ENCODE assay signal across 25 mouse cellular contexts in genomic region chr19:3289006-3289405, GRCm38 (mm10). TPM values are rescaled to one million over a fixed set of nuclear protein-coding genes. Genes with fewer than 3 reads are reported as not detected.
DNase-seq lines count a peak whose midpoint lies in the region; TF ChIP-seq lines count a peak whose summit lies in the region.
"Had no signal": no experiment of that assay in that cellular context is flagged by ENCODE, and none has a peak within 500 bp of the region (broad histone marks: within the 10 kb centered on the region; RNA-seq: fewer than 3 reads in every experiment).

No protein-coding gene starts in this region.

- WGBS in liver, adult 2 months = 23% methylated on average over 1 of the region's 1 CpGs

- H3K27me3 ChIP-seq in liver, adult 2 months (ENCODE audit: control insufficient read depth, insufficient read depth, low read length) = no peaks in the 10 kb centered on the region
- H3K27me3 ChIP-seq: embryonic facial prominence, embryonic 13.5 days; forebrain, embryonic 15.5 days; hindbrain, embryonic 15.5 days; lung, embryonic 15.5 days; megakaryocyte, embryonic 14.5 days; midbrain, embryonic 13.5 days had no signal

- H3K9ac ChIP-seq in liver, adult 2 months (ENCODE audit: low read depth, low read length) = no peak overlapping the region
- H3K9ac ChIP-seq: embryonic facial prominence, embryonic 13.5 days; forebrain, embryonic 15.5 days; hindbrain, embryonic 15.5 days; lung, embryonic 15.5 days; midbrain, embryonic 13.5 days had no signal

- peak; percentile 27 for DNase-seq in cerebellum, adult 11 months
- DNase-seq in cerebellum, adult 9-10 months = no peak
- peak; percentile 66 for DNase-seq in liver, adult 2 months (ENCODE audit: extremely low read depth, low read depth, low spot score)
- no peak for DNase-seq in liver
- peak; percentile 37 to 39 for DNase-seq in adrenal gland, postnatal 36 days
- peak; percentile 37 to 41 for DNase-seq in cerebellum, postnatal 36 days
- no peak for DNase-seq in layer of hippocampus, adult 9-11 months
- DNase-seq in retina, embryonic 14.5 days (ENCODE audit: low spot score) = no peak
- DNase-seq: B cell, adult 2 months; embryo, embryonic 11 days; gastrocnemius, postnatal 10 days; heart, postnatal 14 days; kidney, adult 11 months; kidney, postnatal 14 days; lung, postnatal 4 days; retina, postnatal 1 day; right cerebral cortex, postnatal 14 days had no signal

- no peak overlapping the region for H3K4me3 ChIP-seq in liver, adult 2 months (ENCODE audit: insufficient read depth, low read depth, low read length)
- H3K4me3 ChIP-seq: embryonic facial prominence, embryonic 13.5 days; forebrain, embryonic 10.5 days; forebrain, embryonic 15.5 days; hindbrain, embryonic 10.5 days; hindbrain, embryonic 15.5 days; lung, embryonic 15.5 days; megakaryocyte, embryonic 14.5 days; midbrain, embryonic 13.5 days had no signal

- no peak overlapping the region for H3K27ac ChIP-seq in liver, adult 2 months (replicated peaks; ENCODE audit: insufficient read depth, low read depth, low read length)
- H3K27ac ChIP-seq: embryonic facial prominence, embryonic 13.5 days; forebrain, embryonic 10.5 days; forebrain, embryonic 15.5 days; hindbrain, embryonic 10.5 days; hindbrain, embryonic 15.5 days; lung, embryonic 15.5 days; midbrain, embryonic 13.5 days had no signal

- TF ChIP-seq POLR2A in liver, adult 2 months (IDR thresholded peaks at IDR 0.05; ENCODE audit: extremely low read depth, insufficient read depth, low read length) = no peak

- peaks cover 3% of the 10 kb centered on the region; the same call in 1 of the 2 replicates for H3K36me3 ChIP-seq in liver, adult 2 months (ENCODE audit: control insufficient read depth, insufficient read depth, low read length)

- no peaks in the 10 kb centered on the region for H3K79me2 ChIP-seq in liver, adult 2 months (ENCODE audit: control insufficient read depth, insufficient read depth, low read length)

- peaks cover 4% of the 10 kb centered on the region; the same call in 1 of the 2 replicates for H3K4me1 ChIP-seq in liver, adult 2 months (ENCODE audit: control insufficient read depth, insufficient read depth, low read length)
- H3K4me1 ChIP-seq: embryonic facial prominence, embryonic 13.5 days; lung, embryonic 15.5 days had no signal

- TF ChIP-seq CTCF in liver, adult 2 months (IDR thresholded peaks at IDR 0.05; ENCODE audit: low read depth, low read length) = no peak

RNA-seq across cellular contexts. Expression of gene Ighmbp2, which starts 6.2 kb away (rescaled TPM):
- 1.7 and 1.8 TPM in 2 replicates for total RNA-seq in liver, adult 2 months (2014; rRNA removed)
- 2.4 and 3.9 TPM in 2 replicates for polyA plus RNA-seq in liver, adult 2 months (2012; rRNA removed)
- total RNA-seq in adrenal gland, postnatal 36 days (2021) = 1 to 10 TPM; 5.2 to 6.7 TPM

RNA-seq across cellular contexts. Expression of gene Mrpl21, which starts 6.3 kb away (rescaled TPM):
- 35.2 and 41.1 TPM in 2 replicates for total RNA-seq in liver, adult 2 months (2014; rRNA removed)
- polyA plus RNA-seq in liver, adult 2 months (2012; rRNA removed) = 45.2 and 46.8 TPM in 2 replicates
- 10 to 100 TPM; 70.0 to 74.4 TPM for total RNA-seq in adrenal gland, postnatal 36 days (2021)

RNA-seq across cellular contexts. Expression of gene Cpt1a, which starts 33.1 kb away (rescaled TPM):
- 162 and 234 TPM in 2 replicates for total RNA-seq in liver, adult 2 months (2014; rRNA removed)
- polyA plus RNA-seq in liver, adult 2 months (2012; rRNA removed) = 182 and 211 TPM in 2 replicates
- total RNA-seq in adrenal gland, postnatal 36 days (2021) = 100 to 1,000 TPM; 265 to 423 TPM

Comparison
In these comparisons a context has a peak if more than half of its experiments do, and no peak if none do; other contexts are left out.
1. DNase-seq: peak in cerebellum, adult 11 months (single experiment), liver, adult 2 months (single experiment), adrenal gland, postnatal 36 days (2 of 2) and cerebellum, postnatal 36 days (2 of 2); none in cerebellum, adult 9-10 months (single experiment), liver (single experiment), layer of hippocampus, adult 9-11 months (single experiment) and retina, embryonic 14.5 days (single experiment).